Mouse (Mus musculus): Measurements from ENCODE around the gene Smndc1. TPM values are rescaled to one million over a fixed set of nuclear protein-coding genes. Genes with fewer than 3 reads are reported as not detected.

The Smndc1 gene
- polyA plus RNA-seq, 1 experiment from 2014 or later: 43.5 TPM

DNA sequence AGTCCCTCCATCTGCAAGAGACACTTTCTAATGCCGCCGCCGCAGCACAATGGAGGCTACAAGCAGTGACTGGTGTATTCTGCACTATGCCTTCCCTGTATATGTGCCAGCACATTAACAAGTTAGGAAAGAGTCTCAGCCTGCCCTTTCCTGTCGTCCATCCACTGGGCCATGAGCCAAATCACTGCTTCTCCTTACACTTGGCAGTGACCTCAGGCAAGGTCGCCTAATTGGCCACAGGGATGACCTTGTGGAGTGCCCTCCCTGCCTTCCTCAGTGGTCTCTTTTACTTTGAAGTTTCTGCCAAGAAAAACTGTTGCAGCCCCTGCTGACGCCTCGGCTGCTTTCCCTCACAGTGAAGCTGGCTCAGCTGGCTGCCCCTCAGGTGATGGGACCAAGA lies 37.0 kb upstream of the Smndc1 start:
- peak overlapping the region; percentile 34 for H3K27ac ChIP-seq (ENCODE audit: low read length)
- H3K4me2 ChIP-seq (replicated peaks; ENCODE audit: low read depth, low read length): no peak overlapping the region

DNA sequence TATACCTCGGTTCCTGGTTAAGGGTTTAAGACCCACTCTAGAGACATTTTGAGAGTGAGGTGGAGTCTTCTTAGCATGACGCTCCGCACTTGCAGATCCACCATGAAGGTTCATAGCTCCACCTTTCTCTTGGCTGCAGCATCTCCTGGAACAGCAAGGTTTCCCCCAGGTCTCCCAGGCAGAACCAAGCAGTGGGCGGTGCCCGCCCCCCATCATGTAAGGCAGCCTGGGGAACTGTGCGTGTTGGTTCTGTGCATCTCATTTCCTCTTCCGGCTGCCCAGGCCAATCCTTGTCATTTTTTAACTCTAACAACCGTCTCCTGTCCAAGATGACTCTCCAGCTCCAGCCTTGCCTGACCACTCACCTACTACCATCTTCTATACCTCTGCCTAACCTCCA lies 35.4 kb upstream of the Smndc1 start:
- H3K4me2 ChIP-seq (replicated peaks; ENCODE audit: low read depth, low read length): no peak overlapping the region
- no peak overlapping the region for H3K27ac ChIP-seq (ENCODE audit: low read length)
- H3K36me3 ChIP-seq (ENCODE audit: control insufficient read depth, insufficient read depth, low read length): no peaks in the 10 kb centered on the region
- ATAC-seq (ENCODE audit: insufficient number of reproducible peaks, insufficient read depth, low FRiP score, low read depth): no peak
- H3K9me3 ChIP-seq (ENCODE audit: control insufficient read depth, low read depth, low read length): no peaks in the 10 kb centered on the region
- no peak overlapping the region for H3K9ac ChIP-seq (replicated peaks; ENCODE audit: low read depth, low read length)
- peaks cover 11% of the 10 kb centered on the region for H3K4me1 ChIP-seq (ENCODE audit: control insufficient read depth, insufficient read depth, low read length)
- no peaks in the 10 kb centered on the region for H3K27me3 ChIP-seq (ENCODE audit: control insufficient read depth, insufficient read depth, low read length)
- WGBS: 91% methylated on average over 8 of the region's 8 CpGs
- no peak overlapping the region for H3K4me3 ChIP-seq (ENCODE audit: low read depth, low read length)

More for the DNA sequence above, 37.0 kb upstream of the Smndc1 start:
- no peaks in the 10 kb centered on the region for H3K9me3 ChIP-seq (ENCODE audit: control insufficient read depth, low read depth, low read length)
- H3K4me3 ChIP-seq (ENCODE audit: low read depth, low read length): no peak overlapping the region
- H3K27me3 ChIP-seq (ENCODE audit: control insufficient read depth, insufficient read depth, low read length): no peaks in the 10 kb centered on the region
- WGBS: 53% methylated on average over 7 of the region's 7 CpGs
- no peak for ATAC-seq (ENCODE audit: insufficient number of reproducible peaks, insufficient read depth, low FRiP score, low read depth)
- no peak overlapping the region for H3K9ac ChIP-seq (replicated peaks; ENCODE audit: low read depth, low read length)
- peaks cover 6% of the 10 kb centered on the region for H3K4me1 ChIP-seq (ENCODE audit: control insufficient read depth, insufficient read depth, low read length)
- no peaks in the 10 kb centered on the region for H3K36me3 ChIP-seq (ENCODE audit: control insufficient read depth, insufficient read depth, low read length)

DNA sequence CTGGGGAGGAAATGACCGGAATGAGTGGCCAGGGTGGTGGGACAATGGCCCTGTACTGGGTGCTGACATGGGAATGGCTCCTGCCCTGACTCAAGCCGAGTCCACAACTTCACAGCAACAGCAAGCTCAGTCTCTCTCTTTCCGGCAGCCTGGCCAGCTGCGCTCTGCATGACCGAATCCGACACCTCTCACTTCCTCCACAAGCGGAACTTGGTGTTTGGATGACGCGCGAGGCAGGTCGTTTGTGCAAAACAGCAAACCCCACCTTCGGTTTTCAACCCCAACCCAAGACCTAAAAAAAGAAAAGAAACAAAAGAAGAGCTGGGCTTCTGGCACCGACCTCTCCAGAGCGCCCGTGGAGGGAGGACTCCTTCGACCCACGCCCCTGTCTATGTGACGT lies 34.3 kb upstream of the Smndc1 start:
- H3K4me3 ChIP-seq (ENCODE audit: low read depth, low read length): no peak overlapping the region
- no peaks in the 10 kb centered on the region for H3K27me3 ChIP-seq (ENCODE audit: control insufficient read depth, insufficient read depth, low read length)
- ATAC-seq (ENCODE audit: insufficient number of reproducible peaks, insufficient read depth, low FRiP score, low read depth): no peak
- H3K4me2 ChIP-seq (replicated peaks; ENCODE audit: low read depth, low read length): no peak overlapping the region
- no peak overlapping the region for H3K9ac ChIP-seq (replicated peaks; ENCODE audit: low read depth, low read length)
- H3K36me3 ChIP-seq (ENCODE audit: control insufficient read depth, insufficient read depth, low read length): no peaks in the 10 kb centered on the region
- no peaks in the 10 kb centered on the region for H3K9me3 ChIP-seq (ENCODE audit: control insufficient read depth, low read depth, low read length)
- H3K4me1 ChIP-seq (ENCODE audit: control insufficient read depth, insufficient read depth, low read length): peaks cover 12% of the 10 kb centered on the region
- H3K27ac ChIP-seq (ENCODE audit: low read length): no peak overlapping the region
- 59% methylated on average over 18 of the region's 18 CpGs for WGBS

DNA sequence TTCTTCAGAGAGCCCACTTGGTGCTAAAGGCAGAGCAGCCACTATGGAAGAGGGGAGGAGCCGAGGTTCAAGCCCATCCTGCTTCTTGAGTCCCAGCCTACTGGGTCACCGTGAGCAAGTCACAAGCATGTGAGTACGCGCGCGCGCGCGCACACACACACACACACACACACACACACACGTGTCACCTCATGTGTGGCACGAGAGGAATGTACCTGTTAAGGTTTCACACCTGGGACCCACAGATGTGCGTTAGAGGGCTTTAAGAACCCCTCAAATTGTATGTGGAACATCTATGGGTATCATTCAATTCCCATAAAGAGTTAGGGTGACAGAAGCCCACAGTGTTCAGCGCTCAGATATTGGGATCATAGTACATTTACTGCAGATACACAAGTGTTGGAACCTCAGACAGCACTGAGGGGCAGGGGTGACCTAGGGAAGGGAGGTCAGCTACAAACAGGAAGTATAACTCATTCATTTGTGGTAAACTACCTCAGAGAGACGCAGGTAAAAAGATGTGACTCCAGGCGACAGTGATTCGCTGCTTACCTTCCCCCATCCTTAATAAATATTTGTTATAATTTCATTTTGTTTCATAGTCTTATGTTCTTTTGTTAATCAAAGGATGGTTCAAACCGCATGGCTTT lies 33.6 kb upstream of the Smndc1 start:
- H3K4me2 ChIP-seq (replicated peaks; ENCODE audit: low read depth, low read length): 0 out of 2 replicates have a peak overlapping the region, but pooled peaks have one; percentile 12
- H3K4me1 ChIP-seq (ENCODE audit: control insufficient read depth, insufficient read depth, low read length): peaks cover 12% of the 10 kb centered on the region
- 51% methylated on average over 17 of the region's 17 CpGs for WGBS

DNA sequence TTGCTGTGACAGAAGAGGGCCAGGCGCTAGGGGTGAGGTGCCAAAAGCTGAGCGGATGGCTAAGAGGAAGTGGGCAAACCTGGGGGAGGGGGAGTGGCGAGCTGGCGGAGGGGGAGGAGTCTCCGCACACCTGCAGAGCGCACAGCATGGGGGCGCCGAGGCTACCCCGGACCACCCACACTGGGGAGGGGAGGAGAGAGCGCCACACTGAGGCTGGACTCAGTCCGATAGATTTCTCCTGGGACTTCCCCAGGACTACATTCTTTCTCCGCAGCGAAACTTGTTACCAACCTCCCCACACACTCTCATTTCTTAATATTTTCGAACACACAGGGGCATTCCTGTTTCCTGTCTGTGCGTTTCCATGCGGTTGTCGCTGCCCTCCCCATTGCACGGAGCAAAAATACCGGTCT lies 33.0 kb upstream of the Smndc1 start:
- Histone ChIP-seq H3K27me3 (ENCODE audit: control insufficient read depth, insufficient read depth, low read length) (no peaks in the 10 kb centered on the region), H3K27ac (ENCODE audit: low read length) (no peak overlapping the region), H3K4me3 (ENCODE audit: low read depth, low read length) (no peak overlapping the region), H3K36me3 (ENCODE audit: control insufficient read depth, insufficient read depth, low read length) (no peaks in the 10 kb centered on the region), H3K4me2 (replicated peaks; ENCODE audit: low read depth, low read length) (0 out of 2 replicates have a peak overlapping the region, but pooled peaks have one; percentile 12), H3K9ac (replicated peaks; ENCODE audit: low read depth, low read length) (no peak overlapping the region), H3K4me1 (ENCODE audit: control insufficient read depth, insufficient read depth, low read length) (peaks cover 12% of the 10 kb centered on the region), H3K9me3 (ENCODE audit: control insufficient read depth, low read depth, low read length) (no peaks in the 10 kb centered on the region)
- 20% methylated on average over 19 of the region's 19 CpGs for WGBS
- ATAC-seq (ENCODE audit: insufficient number of reproducible peaks, insufficient read depth, low FRiP score, low read depth): no peak

More for the DNA sequence above, 33.6 kb upstream of the Smndc1 start:
- ATAC-seq (ENCODE audit: insufficient number of reproducible peaks, insufficient read depth, low FRiP score, low read depth): no peak
- Histone ChIP-seq H3K4me3 (ENCODE audit: low read depth, low read length) (no peak overlapping the region), H3K27ac (ENCODE audit: low read length) (no peak overlapping the region), H3K27me3 (ENCODE audit: control insufficient read depth, insufficient read depth, low read length) (no peaks in the 10 kb centered on the region), H3K9me3 (ENCODE audit: control insufficient read depth, low read depth, low read length) (no peaks in the 10 kb centered on the region), H3K9ac (replicated peaks; ENCODE audit: low read depth, low read length) (no peak overlapping the region), H3K36me3 (ENCODE audit: control insufficient read depth, insufficient read depth, low read length) (no peaks in the 10 kb centered on the region)

DNA sequence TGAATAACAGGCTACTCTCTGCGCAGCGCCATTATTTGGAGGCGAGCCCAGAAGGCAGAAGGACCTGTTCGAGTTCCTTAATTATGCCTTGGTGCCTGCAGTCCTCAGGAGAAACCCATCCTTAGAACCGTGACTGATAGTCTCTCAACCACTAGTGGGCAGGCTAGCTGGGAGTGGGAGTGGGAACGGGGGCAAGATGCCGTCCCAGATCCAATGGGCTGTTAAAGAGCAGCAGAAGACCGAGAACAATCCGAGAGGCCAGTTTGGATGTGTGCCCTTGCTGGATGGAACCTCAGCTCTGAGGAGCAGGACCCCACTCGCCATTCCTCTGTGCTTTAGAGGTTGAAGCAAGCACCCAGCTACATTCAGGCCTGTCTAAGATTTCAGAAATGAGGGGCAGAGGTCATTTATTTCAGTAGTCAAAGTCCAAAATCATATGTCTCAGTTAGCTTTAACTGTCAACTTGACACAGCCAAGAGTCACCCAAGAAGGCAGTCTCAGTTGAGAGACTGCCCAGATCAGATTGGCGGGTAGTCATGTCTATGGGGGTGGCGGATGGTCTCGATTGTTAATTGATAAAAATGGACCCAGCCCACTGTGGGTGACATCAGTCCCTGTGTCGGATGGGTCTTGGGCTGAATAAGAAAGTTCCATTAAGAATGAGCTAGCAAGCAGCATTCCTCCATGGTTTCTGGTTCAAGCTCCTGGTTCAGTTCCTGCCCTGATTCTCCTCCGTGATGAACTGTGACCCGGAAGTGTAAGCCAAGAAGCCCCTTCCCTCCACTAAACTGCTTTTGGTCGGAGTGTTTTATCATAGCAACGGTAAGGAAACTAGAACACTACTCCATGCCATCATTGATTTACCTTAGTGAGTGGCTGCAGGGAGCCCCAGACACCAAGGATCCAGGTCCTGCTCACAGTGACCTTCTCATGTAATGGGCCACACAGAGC lies 32.3 kb upstream of the Smndc1 start:
- WGBS: 70% methylated on average over 18 of the region's 18 CpGs
- Histone ChIP-seq H3K4me3 (ENCODE audit: low read depth, low read length) (no peak overlapping the region), H3K27me3 (ENCODE audit: control insufficient read depth, insufficient read depth, low read length) (no peaks in the 10 kb centered on the region), H3K4me2 (replicated peaks; ENCODE audit: low read depth, low read length) (no peak overlapping the region), H3K4me1 (ENCODE audit: control insufficient read depth, insufficient read depth, low read length) (peaks cover 12% of the 10 kb centered on the region), H3K9ac (replicated peaks; ENCODE audit: low read depth, low read length) (no peak overlapping the region), H3K9me3 (ENCODE audit: control insufficient read depth, low read depth, low read length) (no peaks in the 10 kb centered on the region), H3K36me3 (ENCODE audit: control insufficient read depth, insufficient read depth, low read length) (no peaks in the 10 kb centered on the region), H3K27ac (ENCODE audit: low read length) (no peak overlapping the region)
- no peak for ATAC-seq (ENCODE audit: insufficient number of reproducible peaks, insufficient read depth, low FRiP score, low read depth)

DNA sequence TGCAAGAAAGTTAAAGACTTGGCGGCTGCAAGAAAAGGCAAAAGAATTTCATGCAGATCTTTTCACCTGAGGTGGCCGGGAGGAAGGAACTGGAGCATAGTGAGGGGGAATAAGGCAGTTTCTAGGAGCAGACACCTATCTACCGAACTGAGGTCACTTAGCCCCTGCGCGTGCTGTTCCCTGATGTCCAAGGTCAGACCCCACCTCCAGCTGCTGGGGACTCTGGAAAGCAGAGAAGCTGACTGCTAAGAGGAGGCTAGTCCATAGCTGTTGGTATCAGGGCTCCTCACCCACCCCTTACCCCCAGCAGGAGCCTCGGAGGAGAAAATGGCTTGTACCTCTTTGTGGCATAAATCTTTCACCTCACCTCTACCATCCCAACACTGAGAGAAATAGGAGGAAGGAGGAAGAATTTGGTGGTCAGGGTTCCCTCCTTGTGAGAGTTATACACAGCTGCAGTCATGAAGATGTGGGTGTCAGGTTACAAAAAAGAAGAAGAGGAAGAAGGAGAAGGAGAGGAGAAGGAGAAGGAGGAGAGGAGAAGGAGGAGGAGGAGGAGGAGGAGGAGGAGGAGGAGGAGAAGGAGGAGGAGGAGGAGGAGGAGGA lies 31.3 kb upstream of the Smndc1 start:
- H3K9me3 ChIP-seq (ENCODE audit: control insufficient read depth, low read depth, low read length): no peaks in the 10 kb centered on the region
- H3K27ac ChIP-seq (ENCODE audit: low read length): peak overlapping the region; percentile 30; the same call in 1 of the 2 replicates
- WGBS: under 1% methylated on average over 6 of the region's 6 CpGs
- no peaks in the 10 kb centered on the region for H3K27me3 ChIP-seq (ENCODE audit: control insufficient read depth, insufficient read depth, low read length)
- H3K36me3 ChIP-seq (ENCODE audit: control insufficient read depth, insufficient read depth, low read length): no peaks in the 10 kb centered on the region
- no peak overlapping the region for H3K9ac ChIP-seq (replicated peaks; ENCODE audit: low read depth, low read length)
- H3K4me3 ChIP-seq (ENCODE audit: low read depth, low read length): peak overlapping the region; percentile 33
- H3K4me1 ChIP-seq (ENCODE audit: control insufficient read depth, insufficient read depth, low read length): peaks cover 6% of the 10 kb centered on the region; the same call in 1 of the 2 replicates
- peak overlapping the region; percentile 63 for H3K4me2 ChIP-seq (replicated peaks; ENCODE audit: low read depth, low read length)
- peak; percentile 25; the same call in 1 of the 2 replicates for ATAC-seq (ENCODE audit: insufficient number of reproducible peaks, insufficient read depth, low FRiP score, low read depth)

DNA sequence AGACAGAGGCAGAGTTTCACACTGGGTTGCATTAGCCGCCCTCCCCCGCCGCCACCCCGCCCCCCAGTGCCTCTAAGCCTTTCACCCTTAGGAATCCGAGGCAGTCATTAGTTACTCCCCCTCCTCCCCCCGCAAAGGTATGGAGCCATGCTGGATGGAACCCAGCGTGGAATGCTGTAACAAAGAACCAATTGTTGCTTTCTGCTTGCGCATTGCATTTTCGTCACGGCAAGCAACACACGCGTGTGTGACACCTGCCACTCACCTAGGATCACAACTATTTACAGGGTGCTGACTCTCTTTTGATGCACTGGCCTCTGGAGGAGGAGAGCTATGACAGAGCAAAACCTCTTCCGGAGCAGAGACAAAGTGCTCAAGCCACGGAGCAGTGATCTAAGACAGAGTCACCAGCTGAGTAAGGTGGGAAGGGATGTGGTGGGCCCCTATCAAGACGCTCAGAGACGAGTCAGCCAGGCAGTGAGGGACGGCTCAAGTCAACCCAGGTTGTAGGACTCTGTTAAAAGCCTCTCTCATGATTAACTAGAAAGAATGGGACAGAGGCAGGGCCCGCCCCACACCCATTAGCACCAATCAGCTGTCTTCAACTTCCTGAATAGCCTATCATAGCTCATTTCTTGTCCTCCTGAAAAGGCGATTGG lies 30.7 kb upstream of the Smndc1 start:
- H3K9ac ChIP-seq (replicated peaks; ENCODE audit: low read depth, low read length): no peak overlapping the region
- 1% methylated on average over 19 of the region's 19 CpGs for WGBS
- H3K4me2 ChIP-seq (replicated peaks; ENCODE audit: low read depth, low read length): peak overlapping the region; percentile 63
- no peaks in the 10 kb centered on the region for H3K36me3 ChIP-seq (ENCODE audit: control insufficient read depth, insufficient read depth, low read length)
- no peaks in the 10 kb centered on the region for H3K27me3 ChIP-seq (ENCODE audit: control insufficient read depth, insufficient read depth, low read length)
- H3K4me1 ChIP-seq (ENCODE audit: control insufficient read depth, insufficient read depth, low read length): peaks cover 6% of the 10 kb centered on the region; the same call in 1 of the 2 replicates
- H3K9me3 ChIP-seq (ENCODE audit: control insufficient read depth, low read depth, low read length): no peaks in the 10 kb centered on the region
- peak; percentile 95 for ATAC-seq (ENCODE audit: insufficient number of reproducible peaks, insufficient read depth, low FRiP score, low read depth)
- H3K27ac ChIP-seq (ENCODE audit: low read length): peak overlapping the region; percentile 50; the same call in 1 of the 2 replicates
- H3K4me3 ChIP-seq (ENCODE audit: low read depth, low read length): peak overlapping the region; percentile 33

Data from stomach, embryonic 14.5 days (tissue).